Mouse (Mus musculus) lung, postnatal 10 days (tissue): ENCODE measurements around the gene Ppp2r1a.

ENCODE experiments used
- DNase-seq: peaks from one replicate; pipeline ENCODE4 v3.0.0; 2021

Ppp2r1a gene

DNA sequence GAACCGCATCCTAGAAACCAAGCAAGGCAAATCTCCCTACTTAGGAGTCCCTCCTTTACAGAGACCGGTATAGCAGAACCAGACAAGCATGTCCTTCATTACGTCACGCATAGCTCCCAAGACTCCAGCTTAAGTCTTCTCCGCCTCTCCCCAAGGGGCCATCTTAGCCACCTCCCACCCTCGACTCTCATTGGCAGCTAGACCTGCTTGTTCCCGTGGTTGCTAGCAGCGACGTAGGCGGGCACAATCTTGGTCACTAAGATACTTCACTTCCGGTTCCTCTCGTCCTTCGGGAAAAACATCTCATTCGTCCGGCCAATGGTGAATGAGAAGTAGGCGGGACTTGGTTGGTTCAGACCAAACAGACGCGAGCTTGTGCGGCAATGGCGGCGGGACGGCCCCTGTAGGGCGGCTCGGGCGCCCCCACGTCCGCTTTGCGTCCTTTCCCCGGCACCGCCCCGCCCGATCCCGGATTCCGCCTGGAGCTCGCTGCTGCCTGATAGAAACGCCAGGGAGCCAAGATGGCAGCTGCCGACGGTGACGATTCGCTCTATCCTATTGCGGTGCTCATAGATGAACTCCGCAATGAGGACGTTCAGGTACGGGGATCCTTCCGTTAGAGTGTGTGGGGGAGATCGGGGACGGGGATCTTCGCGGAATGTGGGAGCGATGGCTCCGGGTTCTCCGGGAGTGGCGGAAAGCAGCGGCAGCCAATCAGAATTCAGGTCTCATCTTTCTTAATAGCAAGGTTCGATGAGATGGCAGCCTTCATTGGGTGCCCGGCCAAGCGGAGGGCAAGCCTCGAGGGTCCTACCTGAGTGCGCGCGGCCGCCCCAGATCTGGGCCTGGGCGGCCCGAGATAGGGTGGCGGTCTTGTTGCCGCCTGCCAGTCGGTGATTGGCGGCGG is at the start of gene Ppp2r1a:
Gene Ppp2r1a, plus strand, starts transcription at position 327 of the 907 bp plus-strand sequence.
- peak; percentile 99 for DNase-seq

DNA sequence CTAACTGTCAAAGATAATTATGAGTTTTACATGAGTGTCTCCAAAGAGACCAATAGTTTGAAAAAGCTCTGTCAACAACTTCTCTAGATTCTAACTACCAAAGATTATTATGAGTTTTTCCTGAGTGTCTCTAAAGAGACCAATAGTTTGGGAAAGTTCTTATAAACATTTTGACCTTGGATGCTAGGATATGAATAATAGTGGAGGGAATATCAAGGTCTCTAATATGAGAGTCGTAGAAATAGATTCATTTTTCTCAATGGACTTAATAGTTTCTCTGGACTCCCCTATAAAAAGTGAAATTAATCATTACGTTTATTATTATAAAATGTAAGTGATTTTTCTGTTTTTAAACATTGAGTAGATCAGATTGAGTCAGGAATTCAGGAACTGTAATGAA is 40.1 kb upstream of the Ppp2r1a start, which contains the start of gene Vmn1r231:
Gene Vmn1r231, minus strand, starts transcription at position 101 of the 400 bp plus-strand sequence.
- DNase-seq: no peak

DNA sequence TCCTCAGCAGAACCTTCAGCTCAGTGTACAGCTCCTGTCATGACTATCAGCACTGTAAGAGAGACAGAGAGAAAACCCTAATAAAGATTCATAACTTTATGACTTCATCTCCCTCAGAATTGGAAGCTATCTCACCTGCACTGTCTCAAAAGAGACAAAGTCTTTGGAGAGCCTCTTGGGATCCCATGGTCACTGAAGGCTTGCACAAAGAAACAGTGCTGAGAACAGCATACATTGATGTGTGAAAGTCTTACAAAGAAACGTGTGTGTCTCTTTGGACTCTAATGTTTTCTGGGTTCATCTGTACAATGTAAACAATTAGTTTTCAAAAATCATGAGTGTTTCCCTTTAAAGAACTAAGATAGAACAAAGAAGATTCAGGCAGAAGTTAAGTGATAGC is 25.5 kb upstream of the Ppp2r1a start, which contains the start of gene Vmn1r232:
Gene Vmn1r232, minus strand, starts transcription at position 101 of the 400 bp plus-strand sequence.
- no peak for DNase-seq

DNA sequence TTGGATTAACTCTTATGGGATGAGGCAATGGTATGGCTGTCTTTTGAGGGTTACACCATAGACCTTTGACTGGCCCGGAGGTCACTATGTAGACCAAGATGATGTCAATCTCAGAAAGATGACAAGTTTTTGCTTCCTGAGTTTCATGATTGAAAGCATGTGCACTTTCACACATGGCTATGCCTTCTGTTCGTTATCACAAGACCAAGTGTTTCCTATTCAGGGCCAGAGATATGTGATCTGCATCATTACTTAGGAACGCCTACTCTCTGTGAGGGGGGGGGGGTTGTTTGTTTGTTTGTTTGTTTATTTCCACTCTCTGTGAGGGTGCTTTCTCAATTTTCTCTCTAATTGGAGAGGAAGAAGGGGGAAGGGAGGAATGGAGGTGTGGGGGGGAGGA is 885 bp upstream of the Ppp2r1a start:
- DNase-seq: no peak

DNA sequence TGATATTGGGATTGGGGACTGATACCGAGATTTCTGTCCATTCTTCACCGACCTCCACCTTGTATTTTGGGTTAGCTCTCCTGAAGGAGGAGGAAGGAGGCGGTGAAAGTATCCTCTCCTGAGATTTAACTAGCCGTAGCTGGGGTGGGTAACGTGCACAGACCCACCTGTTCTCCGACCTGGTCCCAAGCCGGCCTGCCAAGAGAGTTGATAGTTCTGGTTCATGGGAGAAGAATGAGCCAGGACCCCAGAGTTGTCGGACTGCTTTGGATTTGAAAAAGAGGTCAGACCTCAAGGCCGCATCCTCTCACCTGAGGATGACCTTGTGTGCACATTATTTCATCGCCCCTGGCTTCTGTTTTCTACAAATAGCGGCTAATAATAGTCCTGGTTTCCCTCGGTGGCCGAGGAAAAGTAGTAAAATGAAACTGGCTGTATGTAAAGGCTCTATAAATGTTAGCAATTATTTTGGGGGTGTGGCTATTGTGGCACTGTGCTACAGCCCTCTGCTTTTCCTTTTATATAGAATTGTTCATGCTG is 985 bp downstream of the Ppp2r1a start:
- no peak for DNase-seq

DNA sequence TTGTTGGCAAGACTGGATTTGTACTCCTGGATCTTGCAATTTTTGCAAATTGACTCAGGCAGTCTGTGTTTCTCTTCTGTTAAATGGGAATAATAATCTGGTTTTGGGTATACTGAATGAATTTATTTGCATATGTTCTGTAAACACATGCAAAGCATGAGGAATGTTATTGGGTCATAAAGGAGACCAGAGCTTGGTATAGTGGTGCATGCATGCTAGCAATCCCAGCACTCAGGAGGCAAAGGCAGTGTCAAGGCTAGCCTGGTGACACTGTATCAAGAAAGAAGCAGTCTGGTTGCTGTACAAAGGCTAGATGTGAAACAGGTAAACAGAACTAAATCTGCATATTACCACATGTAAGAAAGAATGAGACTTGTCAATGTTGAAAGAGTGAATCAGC is 1.5 kb downstream of the Ppp2r1a start:
- DNase-seq: no peak

DNA sequence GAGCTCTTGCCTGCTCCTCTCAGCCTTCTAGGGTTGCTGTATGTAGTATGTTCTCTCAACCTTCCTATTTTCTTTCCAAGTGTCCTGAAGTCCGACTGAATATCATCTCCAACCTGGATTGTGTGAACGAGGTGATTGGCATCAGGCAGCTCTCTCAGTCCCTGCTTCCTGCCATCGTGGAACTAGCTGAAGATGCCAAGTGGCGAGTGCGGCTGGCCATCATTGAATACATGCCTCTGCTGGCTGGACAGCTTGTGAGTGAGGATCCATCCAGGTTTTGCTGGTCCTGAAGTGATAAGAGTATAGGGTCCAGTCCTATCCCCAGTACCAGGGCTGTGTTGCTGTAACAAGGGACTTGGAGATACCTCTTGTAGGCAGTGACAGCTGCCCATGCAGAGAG is 15.3 kb downstream of the Ppp2r1a start:
- no peak for DNase-seq

DNA sequence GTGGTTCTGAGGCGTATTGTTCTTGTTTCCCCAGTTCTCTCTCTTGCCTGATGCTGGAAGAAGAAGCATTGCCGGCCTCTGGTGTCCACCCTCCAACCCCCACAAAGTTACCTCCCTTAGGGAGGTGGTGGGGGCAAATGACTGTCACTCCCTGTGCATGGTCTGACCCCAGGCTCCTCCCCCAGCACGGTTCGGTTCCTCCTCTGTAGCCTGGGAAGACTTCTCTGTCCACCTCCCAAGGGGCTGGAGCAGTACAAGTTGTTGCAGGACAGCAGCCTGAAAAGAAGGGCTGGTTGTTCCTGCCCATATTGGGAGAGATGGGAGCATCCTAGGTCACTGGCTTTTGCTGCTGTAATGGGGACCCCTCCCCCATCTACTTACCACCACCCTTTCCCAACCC is 20.3 kb downstream of the Ppp2r1a start:
- DNase-seq: no peak

DNA sequence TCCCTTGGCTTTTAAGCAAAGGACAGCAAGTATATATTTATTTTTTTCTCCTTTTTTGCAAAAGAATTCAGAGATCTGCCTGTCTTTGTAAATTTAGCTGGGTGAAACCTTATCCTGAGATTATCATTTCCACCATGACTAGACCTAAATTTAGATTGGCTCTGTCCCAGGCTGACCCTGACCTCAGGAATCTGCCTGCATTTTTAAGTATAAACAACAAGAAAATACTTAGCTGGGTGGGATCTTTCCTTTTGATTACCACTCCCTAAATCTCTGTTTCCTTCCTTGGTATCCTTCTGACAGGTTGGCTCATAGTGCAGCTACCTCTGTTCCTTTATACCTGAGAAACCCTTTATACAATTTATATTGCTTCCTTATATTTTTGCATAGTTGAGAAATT is 21.6 kb downstream of the Ppp2r1a start:
- DNase-seq: no peak

DNA sequence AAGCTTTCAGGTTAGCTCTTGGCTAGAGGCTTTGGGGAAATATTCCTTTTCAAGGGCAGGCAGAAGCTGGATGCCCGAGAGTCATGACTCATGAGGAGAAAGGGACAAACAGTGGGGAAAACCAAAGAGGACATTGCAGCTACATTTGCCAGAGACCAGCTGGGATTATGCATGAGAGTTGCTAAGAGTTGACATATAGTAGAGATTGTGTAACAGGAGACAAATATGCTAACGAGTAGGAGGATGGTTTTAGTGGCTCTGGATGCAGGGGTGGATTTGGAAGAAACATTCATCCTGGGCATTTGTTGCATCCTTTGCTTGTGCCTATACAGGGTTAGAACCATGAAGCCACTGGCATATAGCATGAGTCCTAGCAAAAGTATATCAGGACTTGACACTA is 48.6 kb downstream of the Ppp2r1a start:
- no peak for DNase-seq

DNA sequence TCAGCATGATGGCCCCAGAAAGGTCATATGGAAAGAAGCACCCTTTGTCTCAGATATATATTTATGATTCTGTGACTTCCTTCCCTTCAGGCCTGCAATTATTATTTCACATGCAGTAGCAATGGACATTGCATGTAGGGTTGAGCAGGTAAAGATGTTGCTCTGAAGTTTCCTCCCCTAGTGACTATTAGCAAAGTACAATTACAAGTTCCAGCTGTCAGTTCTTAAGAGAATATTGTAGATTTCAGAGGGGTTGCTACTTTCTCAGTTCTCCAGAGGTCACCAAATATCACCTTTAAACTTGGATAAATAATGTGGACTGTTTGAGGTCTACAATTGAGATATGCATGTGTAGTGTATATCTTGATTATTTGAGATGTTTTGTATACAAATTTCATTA is 51.3 kb downstream of the Ppp2r1a start, which contains the start of gene Vmn1r233:
Gene Vmn1r233, minus strand, starts transcription at position 101 of the 400 bp plus-strand sequence.
- no peak for DNase-seq

DNA sequence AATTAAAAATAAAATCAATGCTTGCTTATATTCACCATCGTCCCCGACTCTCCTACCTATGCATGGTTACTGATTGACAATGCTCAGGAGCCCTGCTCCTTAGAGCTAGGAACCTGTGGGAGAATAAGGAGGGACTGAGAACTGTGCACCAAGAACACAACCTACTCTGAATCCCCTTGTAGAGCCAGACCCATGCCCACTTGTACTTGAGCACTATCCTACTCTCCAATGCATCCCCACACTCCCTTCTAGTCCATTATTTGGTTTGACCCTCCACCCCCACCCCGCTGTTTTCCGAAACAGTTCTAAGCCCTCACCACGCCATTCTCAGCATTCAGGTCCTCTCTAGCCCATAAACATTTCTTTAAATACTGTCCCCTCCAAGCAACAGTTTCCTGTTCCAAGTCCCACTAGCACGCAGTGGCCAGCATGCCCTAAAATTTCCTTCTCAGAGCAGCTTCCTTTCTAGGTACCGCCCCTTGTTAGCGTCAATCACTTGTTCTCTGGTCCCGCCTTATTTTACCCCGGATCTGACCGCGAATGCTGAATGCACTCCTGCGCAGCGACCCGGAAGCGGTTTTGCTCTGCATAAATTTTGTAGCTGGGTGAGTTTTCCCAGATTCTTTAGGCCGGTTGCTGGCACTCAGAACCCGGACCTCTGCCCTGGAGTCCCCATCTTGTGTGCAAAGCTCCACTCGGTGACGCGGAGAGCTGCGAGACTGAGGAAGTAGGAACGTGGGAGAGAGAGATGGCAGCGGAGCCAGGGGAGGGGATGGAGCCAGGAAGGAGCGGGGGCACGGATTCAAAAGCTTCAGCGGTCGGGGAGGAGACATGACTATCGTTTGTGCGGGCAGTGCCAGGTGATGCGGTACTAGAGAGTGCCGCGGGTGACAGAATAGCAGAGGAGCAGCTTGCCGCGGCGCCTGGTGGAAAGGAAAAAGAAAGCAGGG is 63.5 kb downstream of the Ppp2r1a start, which contains the start of gene Zfp160:
Gene Zfp160, plus strand, starts transcription at position 522 of the 950 bp plus-strand sequence.
- peak; percentile 94 for DNase-seq

DNA sequence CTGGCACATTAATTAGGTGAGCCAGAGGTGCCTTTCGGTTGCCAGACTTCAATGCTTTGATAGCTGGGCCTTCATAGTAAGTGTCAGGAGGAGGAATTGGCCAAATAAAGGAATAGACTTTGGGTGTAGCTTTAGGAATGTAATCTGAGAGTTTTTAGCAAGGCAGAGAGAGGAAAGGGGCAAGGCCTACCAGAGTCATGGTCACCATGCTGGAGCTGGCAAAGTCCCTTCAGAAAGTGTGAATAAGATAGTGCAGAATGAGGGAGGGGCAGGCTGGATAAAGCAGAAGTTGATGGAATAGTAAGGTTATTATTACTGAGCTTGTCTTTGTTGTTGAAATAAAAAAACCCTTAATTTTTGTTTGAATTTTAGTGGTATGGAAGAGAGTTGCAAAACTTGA is 64.6 kb downstream of the Ppp2r1a start:
- DNase-seq: no peak
